Mouse (Mus musculus) retina, postnatal 1 day (tissue): ENCODE measurements around the gene Il1f10.

ENCODE experiments used
- DNase-seq: peaks from one replicate; pipeline ENCODE4 v3.0.0-alpha.2; 2012

Il1f10 gene

GRCm38 (mm10) chr2:24290896-24291295, at the start of gene Il1f10:
Il1f10 (plus strand) TSS chr2:24291196.
- DNase-seq = no peak

- DNase-seq = no peak
These were observed 23.5 kb upstream of the Il1f10 start for GRCm38 (mm10) chr2:24267503-24267902.

DNA sequence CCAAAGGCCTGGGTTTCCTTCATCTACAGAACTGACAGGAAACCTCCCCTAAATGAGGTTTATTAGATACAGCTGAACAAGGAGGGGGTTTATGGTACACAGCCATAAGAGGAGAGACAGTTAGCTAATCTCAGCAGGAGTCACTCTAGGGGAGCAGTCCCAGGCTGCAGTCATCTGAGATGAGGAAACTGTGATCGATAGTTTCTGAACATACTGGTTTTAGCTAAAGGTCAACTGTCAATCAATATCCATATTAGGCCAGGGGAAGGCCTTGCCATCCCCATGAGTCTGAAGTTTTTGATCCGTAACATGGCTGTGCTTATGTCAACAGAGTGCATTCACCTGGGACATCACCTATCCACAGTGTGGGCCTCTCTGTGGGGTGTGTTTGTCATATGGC, 17.4 kb upstream of the Il1f10 start:
- DNase-seq = no peak

GRCm38 (mm10) chr2:24275146-24275545, 15.8 kb upstream of the Il1f10 start:
- DNase-seq = peak; percentile 93

DNA sequence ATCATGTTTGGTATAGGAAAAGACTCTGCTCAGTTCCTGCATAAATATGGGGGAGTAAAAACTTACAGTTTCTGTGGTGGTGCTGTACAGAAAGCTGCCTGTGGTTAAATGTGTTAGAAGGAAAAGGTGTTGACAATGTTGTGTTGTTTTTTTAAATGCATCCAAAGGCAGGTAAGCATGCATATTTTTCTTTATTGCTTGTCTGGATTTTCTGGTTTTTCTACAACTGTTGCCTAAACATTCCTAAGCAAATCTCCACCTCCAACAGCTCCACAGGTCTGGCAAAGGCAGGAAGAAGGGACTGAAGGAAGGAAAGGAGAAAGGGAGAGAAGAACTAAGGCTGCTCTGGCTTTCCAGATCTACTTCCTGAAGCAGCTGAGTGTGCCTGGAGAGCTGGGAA, 14.3 kb upstream of the Il1f10 start, which contains the start of gene Il1f5:
Gene Il1f5 (plus strand): TSS at position 301 of the 400 bp plus-strand sequence.
- no peak for DNase-seq

DNA sequence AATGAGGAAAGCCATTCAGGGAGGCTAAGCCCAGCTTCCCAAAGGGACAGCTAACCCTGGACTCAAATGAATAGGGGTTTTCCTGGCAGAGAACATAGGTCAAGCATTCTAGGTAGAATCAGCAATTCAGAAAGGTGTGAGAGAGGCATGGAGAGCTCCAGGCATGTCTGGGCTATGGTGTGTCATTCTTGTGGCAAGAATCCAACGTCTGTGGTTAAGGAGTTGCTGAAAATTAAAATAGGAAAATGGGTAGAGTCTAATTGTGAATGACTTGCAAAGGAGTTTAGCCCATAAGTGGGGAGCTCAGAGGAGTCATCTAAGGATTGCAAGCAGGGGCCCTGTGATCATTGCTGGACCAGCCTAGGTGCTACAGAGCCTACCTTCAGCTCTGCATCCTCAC, 3.6 kb downstream of the Il1f10 start:
- DNase-seq = no peak

DNA sequence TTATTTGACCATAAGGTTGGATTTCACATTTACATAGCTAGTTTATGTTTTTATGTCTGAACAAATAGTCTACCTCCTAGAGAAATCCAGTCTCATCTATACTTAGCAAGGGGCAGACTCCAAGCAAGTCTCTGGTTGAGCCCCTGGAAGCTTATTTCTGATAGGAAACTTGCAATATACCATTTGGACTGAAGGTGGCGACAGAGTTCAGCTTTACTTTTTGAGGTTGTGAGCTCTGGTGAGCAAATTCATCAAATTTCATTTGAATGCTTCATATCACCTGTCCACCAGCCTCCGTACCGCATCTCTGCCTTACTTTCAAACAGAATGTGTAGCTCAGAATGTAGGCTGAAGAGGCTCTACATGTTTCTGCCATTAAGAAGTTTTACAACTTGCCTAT, 5.8 kb downstream of the Il1f10 start:
- peak; percentile 83 for DNase-seq

DNA sequence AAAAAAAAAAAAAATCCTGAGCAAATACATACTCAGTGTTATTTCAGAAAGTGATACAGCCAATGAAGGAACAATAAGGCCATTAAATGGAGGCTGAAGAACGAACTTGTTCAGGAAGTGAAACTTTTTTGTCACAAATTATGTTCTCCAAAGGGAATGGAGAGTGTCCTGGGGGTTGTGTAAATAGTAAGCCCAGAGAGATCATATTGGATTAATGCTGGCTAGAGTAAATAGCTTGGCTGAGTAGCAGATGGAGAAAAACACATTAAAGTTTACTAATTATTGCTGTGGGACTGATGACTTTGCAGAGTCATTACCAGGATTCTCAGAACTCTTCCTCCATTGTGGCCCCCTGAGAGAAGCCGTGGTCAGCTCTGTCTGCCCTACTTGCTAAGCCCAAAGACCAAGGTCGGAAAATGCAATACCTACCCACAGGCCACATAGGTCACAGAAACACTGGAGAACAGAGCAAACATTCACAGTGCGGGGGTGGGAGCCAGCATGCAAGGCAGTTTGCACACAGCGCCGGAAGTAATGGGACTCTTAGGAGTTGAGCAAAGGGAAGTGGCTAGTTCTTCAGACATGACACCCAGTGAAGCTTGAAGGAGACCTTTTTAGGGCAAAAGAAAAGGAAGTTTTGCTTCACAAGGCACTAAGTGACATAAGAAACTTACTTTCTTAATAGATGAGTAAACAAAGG, 20.5 kb downstream of the Il1f10 start:
- DNase-seq = no peak

DNA sequence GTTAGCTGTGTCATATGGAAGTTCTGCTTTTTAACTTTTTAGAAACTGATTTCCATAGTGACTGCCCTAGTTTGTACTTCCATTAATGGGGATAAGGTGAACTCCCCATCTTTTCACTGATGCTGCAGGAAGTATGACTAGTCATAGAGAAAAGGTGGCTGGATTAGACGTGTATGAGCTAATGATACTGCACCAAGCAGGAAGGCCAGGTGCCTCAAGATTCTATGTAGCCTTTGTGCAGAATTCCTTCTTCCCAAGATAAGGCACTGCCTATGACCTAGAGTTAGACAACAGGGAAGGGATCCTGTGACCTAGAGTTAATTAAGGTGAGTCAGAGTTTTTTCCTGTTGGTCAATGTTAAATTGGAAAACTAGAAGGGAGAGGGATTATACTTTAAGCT, 25.9 kb downstream of the Il1f10 start:
- DNase-seq = no peak

DNA sequence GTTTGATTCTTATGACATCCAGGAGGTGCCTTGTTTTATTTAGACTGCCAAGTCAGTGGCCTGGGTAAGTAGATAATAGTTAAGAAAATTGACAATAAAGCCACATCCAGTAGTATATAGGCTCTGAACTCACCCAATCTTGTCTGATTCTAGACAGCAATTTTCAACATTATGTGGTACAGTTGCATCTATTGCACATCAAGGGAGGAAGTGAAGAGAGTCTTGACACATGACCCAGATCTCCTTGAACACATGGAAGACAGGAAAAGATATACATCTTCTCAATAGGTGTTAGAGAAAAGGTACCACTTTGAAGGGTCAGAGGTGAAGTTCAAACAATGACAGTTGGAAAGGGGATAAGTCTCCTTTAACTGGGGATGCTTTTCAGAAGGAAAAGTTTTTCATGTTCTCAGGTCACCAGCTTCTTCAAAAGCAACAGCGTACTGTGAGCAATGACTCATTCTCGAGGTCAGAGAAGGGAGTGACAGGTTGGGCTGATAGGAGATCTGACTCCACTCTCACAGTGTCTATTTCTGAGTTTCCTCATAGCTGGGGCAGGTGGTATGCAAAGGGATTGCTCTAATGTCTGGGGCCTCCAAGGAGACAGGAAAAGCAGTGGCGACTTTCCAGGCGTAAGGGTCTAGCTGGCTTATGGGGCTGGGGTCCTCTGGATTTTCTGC, 27.1 kb downstream of the Il1f10 start:
- no peak for DNase-seq

GRCm38 (mm10) chr2:24335333-24335732, 44.3 kb downstream of the Il1f10 start:
- DNase-seq = no peak

GRCm38 (mm10) chr2:24336545-24336944, 45.5 kb downstream of the Il1f10 start, which contains the start of gene Il1rn:
Il1rn (plus strand) TSS chr2:24336853.
- DNase-seq = no peak

- DNase-seq = no peak
These were observed 50.4 kb downstream of the Il1f10 start for GRCm38 (mm10) chr2:24341395-24341885.
